Mouse (Mus musculus) adrenal gland, postnatal 14 days (tissue): ENCODE measurements around the gene Rnaset2b. TPM values are rescaled to one million over a fixed set of nuclear protein-coding genes. Genes with fewer than 3 reads are reported as not detected.
"Not testable (repeated sequence)": the region's sequence is repeated elsewhere in the genome, so short reads cannot be mapped to it uniquely, and the experiment has no call there.

Experiments used
- DNase-seq: peaks from one replicate; pipeline ENCODE4 v3.0.0; 2021; ENCODE audit warnings: mixed read lengths
- total RNA-seq: library from RNA; stranded (reverse); gene quantifications from 2 replicates; pipeline ENCODE4 v1.2.3, GENCODE M21; 2021

Gene Rnaset2b
- total RNA-seq, 1 experiment from 2014 or later = 341 TPM

DNA sequence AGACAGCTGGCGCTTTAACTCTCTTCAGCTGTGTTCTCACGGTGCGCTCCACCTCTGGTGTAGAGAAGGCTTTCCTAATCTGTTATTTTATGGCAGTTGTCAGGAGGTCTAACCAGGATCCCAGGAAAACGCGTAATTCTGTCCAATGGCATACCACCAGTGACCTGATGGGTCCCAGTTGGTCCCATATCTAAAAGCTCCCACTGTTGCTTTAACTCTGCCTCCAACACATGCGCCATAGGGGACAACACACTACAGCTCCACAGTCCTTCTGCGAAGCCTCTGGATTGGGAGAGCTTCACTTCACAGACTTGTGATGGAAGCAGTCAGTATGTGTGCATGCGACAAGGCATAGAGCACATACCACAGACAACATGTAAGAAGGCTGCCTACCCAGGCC is 9.7 kb downstream of the Rnaset2b start:
- not testable (repeated sequence) for DNase-seq

DNA sequence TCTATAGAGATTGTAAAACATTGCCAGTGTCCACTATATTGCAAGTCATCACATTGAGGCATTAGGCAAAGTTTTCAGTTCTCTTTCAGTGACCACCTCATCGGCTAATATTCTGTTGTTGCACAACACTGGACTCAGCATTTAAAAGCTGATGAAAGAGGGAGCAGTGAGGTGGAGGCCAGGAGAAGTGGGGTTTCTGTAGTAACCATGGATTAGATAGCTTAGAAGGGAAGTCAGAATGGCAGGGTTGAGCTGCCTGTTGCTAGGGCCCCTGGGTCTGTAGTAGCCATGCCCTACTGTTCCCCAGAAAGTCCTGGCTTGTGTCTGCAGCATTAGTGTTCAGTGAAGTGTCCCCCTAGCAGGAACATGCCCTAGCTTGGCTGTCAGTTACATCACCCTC is 15.7 kb downstream of the Rnaset2b start:
- not testable (repeated sequence) for DNase-seq

DNA sequence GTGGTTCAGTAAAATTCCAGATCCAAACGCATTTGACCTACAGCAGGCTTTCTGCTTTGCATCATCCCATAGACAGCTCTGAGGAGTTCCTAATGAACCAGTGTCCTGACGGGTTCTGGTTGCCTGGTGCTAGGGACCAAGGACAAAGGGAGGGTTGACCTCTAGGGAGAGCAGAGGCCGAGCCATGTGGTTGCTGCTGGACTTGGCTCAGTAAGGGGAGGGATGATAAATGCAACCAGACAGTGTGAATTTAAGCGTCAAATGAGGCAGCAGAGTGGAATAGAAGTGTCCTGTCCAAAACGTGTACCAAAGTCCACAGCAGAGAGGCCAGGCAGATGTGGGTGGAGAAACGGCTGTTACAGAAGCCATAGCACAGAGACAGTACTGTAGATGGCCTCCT is 25.1 kb downstream of the Rnaset2b start:
- DNase-seq = not testable (repeated sequence)

DNA sequence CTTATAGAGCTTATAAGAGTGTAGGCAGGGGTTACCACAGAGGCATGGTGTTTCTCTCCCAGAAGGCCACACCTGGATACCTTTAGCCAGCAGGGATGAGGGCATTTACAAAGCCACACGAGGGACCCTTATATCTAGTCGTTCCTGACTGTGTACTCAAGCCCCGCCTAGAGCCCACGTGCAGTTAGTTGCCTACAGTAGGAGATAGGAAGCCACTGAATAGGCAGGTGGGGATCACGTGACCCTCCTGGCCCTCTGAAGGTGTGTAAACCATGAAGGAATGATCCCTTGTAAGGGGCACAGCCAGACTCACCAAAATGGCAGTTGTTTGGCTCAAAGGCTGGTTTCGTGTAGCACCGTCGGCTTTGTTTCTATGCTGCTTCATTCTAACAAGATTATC is 26.4 kb downstream of the Rnaset2b start:
- peak; percentile 2 for DNase-seq

DNA sequence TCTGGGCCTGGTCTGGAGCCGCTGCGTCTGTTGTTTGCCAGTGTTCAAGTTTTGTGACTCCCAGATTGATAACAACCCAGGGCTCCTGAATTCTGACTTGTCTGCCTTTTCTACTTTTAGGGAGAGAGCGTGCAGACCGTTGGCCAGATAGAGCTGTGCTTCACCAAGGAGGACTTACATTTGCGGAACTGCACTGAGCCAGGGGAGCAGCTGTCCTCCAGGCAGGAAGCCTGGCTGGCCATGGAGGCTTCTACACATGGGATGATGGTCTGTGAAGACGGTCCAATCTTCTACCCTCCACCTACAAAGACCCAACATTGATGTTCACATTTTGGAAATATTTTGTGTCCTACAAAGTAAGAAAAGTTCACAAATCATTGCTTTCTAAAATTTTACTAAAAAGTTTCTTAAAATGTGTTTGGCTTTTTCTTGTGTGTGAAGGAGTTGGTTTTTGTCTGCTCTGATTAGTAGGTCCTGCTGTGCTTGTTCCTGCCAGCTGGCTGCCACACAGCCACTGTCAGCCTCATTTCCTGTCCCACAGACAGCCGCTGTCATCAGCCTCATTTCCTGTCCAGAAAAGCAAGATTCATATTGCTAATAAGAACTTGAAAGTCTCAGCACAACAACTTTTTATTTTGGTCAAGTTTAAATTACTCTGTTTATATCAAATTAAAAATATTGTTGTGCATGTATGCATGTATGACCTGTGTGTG is 27.5 kb downstream of the Rnaset2b start:
- DNase-seq = not testable (repeated sequence)

DNA sequence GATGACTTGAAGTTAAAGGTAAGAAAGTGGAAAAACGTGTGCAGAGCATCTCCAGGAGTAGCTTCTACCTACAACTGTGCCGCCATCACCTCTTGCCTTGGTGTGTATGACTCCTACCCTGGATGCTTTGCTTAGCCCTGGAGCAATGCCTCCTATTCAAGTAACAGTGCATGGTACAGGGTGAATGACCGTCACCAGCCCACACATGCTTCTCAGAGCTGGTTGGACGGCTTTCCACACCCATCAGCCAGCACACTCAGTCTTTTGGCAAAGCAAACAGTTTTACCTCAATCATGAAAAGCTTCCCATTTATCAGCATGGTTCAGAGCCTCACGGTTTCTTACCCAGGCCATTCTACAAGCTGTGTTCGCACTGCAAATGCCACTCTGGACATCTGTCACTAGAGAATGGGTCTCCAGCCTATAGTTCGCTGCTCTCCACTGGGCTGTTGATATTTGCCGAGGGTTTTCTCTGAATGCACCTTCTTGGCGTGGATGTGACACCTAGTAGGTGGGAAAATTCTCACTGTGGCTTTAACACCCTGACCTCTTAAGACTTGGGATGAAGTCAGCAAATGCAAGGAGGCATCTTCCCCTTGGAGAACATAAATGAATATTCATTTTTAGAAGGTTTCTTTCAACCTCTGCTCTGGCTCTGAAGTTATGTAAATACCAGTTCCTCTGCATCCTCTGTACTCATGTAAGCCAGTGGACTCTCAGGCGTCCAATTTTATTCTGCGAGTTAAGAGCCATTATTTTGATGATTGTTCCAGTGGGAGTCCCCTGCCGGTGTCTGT is 31.6 kb downstream of the Rnaset2b start:
- DNase-seq = peak; percentile 2

DNA sequence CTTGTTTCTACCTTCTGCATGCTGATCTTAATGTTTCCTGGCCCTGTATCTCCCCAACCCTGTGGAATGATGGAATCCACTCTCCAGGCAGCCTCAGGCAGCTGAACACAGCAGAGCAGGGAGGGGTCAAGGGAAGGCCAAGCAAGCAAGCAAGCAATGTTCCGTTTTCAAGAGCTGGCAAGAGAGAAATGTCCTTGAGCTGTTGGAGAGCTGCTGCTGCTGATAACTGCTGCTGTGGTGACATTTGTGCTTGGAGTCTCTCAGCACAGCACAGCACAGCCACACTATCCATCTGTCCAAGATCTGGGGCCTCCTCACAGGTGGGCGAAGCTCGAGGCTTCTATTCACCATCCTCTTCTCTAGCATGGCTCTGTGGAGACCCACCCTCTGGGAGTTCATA is 33.0 kb downstream of the Rnaset2b start:
- not testable (repeated sequence) for DNase-seq

DNA sequence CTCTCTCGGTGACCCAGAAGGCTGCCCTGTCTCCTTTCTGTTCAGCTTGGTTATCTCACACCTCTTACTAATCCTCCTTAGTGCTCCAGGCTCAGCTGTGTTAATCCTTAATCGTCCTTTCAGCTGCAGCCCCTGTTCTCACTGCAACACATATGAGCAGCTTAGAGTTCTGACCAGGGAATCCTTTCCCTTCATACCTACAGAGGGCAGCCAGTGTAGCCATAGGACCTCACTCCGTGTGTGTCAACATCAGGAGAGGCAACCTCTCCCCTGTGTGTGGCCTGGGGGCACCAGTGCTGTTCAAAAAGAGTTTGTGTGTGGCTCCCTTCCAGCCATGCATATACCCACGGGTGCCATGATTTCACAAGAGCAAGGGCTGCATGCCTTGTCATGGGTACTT is 35.2 kb downstream of the Rnaset2b start:
- peak; percentile 2 for DNase-seq

DNA sequence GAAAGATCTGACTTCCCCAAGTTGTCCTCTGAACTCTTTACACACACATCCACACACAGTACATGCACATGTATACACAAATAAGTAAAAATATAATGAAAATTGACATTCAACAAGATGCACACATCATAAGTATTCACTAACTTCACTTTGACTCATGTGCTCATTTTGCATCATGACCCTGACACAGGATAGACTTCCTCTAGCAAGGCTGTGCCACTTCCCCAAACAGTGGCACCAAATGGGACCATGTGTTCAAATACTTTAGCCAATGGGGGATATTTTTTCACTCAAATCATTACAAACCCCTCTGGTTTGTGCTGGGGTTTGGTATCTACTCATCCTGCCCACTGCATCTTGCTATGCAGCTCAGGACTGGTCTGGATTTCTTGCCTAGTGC is 38.5 kb downstream of the Rnaset2b start:
- DNase-seq = not testable (repeated sequence)

DNA sequence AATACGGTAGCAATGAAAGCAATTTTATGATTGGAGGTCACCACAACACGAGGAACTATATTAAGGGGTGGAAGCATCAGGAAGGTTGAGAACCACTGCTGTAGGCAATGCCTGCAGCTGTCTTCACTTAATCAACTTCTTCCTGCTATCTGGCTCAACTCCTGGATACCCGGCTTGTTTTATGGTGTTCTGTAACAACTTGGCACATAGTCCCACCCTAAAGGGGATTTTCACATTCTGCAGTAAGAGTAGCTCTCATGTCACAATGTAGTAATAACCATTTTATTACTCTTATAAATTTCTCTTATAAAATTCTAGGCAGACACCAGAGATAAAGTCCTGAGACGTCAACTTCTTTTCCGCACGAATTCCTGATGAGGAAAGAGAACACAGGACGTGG is 39.0 kb downstream of the Rnaset2b start:
- DNase-seq = not testable (repeated sequence)

DNA sequence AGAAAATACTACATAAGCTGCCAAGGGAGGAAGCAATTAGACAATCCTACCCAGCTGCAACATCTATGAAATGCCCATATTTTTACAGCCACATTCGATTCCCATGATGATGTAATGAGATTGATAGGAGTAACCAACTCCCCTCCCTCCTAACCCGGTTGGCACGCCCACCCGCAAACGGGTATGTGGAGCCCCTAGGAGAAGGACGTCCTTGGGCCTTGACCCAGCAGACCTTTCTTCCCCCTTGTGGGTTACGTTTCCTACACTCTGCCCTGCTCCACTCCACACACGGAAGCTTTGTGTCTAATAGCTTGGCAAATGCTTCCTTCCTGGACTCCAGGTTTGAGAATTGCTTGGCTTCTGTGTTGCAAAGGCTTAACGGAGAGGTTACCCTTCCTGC is 39.5 kb downstream of the Rnaset2b start:
- not testable (repeated sequence) for DNase-seq

DNA sequence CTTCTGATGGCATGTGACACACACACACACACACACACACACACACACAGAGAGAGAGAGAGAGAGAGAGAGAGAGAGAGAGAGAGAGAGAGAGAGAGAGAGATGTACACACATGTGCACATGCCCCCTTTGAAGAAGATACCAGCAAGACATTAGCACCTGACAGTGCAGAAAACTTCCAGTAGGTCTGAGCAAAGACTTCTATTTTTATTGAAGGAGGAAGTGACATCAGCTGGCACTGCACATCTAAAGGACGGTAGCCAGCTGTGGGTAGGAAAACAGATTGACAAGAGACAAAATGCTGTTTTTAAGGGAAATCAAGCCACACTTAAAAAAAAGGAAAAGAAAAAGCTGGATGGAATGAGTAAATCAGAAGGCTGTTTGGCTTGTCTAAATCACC is 43.8 kb downstream of the Rnaset2b start:
- DNase-seq = not testable (repeated sequence)

DNA sequence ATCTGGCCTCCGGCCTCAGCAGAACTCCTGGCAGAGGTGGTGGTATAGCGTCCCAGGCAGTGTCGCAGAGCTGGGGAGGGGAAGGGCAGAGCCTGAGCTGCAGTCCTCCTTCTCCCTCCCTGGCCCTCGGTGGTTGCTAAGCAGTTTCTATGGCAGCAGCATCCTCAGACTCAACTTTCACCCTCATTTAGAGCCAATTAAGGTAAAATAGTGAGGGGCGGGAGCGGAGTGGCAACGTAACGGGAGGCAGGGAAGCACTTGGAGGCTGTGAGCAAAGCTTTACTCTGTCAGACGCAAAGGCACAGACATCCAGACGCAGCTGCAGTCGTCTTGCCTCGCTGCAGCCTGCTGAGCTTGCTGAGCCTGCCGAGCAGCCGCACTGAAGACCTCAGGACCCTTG is 54.8 kb downstream of the Rnaset2b start, which contains the start of gene Gm1604a:
Gene Gm1604a, plus strand, starts transcription at position 312 of the 400 bp plus-strand sequence.
- not testable (repeated sequence) for DNase-seq

DNA sequence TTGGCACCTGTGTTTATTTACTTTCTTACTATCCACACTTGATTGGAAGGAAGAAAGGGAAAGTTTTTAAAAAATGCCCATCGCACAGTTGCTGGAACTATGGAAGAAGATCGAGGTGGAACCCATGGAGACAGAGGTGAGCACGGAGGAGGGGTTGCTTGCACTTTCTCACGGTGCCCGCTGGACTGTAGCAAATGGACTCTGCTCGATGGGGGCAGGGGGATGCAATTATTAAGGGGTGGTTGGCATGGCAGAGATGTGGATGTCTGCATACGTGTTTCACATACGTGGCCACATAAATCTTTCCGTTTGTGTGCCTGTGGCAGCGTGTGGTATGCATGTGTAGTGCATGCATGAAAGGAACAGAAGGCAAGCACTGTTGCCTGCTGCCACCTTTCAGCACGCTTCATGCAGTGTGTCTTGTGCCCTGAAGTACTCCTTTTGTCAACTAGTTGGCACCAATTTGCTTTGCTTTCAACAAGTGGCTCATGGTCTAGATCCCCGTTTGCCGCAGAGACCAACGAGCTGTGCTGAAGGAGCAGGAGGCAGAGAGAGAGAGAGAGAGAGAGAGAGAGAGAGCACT is 55.4 kb downstream of the Rnaset2b start:
- DNase-seq = not testable (repeated sequence)

DNA sequence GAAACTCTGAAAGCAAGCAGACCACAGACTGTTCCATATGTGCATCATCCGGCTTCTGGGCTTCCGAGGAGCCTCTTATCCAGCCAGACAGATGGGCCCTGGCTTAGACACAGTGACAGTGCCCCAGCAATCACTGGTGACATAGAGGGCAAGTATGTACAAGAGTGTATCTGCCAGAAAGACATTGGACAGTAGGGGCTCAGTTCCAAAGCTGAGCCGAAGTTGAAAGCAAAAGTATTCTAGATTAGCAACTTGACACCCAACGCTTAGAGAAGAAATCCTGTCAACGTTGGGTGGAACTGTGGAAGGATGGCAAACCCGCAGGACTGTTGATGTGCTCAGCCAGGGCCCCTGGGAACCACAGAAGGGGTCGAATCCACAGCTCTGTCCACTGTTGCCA is 59.8 kb downstream of the Rnaset2b start:
- DNase-seq = not testable (repeated sequence)

DNA sequence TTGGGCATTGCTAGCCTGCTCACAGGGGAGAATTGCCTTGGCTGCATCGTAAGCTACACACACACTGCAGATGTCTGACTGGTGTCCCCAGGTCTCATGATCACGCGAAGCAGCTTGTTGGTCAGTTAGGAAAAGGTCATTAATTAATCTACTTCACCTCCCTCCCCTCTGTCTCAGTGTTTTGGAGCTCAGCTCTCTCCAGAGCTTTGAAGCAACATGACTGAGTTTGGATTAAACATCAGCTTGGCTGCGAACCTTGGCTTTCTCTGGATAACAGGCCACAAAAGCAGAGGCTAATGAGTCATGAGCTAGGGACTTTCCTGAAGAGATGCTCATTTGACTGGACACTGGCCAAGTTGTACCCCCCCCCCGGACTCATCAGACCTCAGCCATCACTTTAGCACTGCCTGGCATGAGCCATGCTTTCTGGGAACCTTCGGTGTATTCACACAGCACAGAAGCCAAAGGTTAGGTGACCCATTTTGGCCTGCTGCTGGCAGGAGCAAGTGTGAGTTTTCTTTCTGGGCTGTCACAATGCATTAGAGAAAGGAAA is 60.3 kb downstream of the Rnaset2b start:
- DNase-seq = not testable (repeated sequence)

DNA sequence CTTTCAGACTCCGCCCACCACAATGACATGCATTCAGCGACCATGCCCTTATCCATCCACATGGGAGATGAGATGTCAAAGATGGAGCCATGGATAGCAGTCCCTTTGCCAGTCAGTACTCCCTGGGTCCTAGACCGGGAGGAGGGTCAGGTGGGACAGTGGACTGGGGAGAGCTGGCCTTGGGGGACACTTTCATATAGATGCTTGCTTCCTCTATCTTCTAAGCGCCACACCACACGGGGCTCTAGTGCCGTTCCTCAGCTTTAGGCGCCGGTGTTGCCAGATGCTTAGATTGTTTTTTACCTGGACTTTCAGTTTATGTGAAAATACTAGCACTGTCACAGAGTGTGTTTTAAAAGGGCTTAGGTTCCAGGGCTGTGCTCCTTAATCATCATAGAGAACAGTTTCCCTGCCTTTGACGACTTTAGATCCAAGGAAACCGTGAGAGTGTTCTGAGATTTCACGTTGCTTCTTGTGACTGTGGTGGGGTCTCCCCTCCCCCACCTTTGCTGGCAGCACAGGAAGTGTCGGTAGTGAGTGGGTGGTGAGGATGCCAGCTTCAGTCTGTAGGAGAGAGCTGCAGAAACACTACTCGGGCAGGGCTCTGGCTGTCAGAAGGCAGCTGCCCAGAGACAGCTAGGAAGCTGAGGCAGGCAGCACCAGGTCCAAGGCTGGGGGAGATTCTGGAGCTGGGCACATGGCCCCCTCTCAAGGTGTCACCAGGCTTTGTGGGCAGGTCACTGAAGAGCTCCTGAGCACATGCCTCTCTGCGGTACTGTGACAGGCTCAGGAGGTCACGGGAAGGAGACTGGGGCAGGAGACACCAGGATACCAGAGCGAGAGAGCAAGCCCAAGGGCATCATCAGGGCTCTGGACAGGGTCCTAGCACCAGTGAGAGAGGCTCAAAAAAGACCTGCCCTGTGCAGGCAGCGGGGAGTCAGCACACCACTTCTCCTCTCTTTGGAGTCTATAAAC is 63.0 kb downstream of the Rnaset2b start:
- DNase-seq = not testable (repeated sequence)
